Mouse (Mus musculus) neural tube, embryonic 15.5 days (tissue): ENCODE data around the gene Shisa7. TPM values are rescaled to one million over a fixed set of nuclear protein-coding genes. Genes with fewer than 3 reads are reported as not detected.

Experiments used
- ATAC-seq: fragments of 200-750 bp; cut with Nextera tagmentation; 2 replicates; pipeline ENCODE4 v1.8.0; 2017; ENCODE audit warnings: mild to moderate bottlenecking, moderate TSS enrichment, moderate library complexity; ENCODE audit not compliant: low FRiP score
- H3K27ac ChIP-seq: fragments of 300-500 bp; sonication (generic); replicated peaks from 2 replicates; pipeline ENCODE4 v1.5.1; 2015; ENCODE audit warnings: mild to moderate bottlenecking, inconsistent platforms
- H3K27me3 ChIP-seq: fragments of 300-500 bp; sonication (generic); replicated peaks from 2 replicates; pipeline ENCODE4 v1.6.1; 2015; ENCODE audit warnings: inconsistent platforms
- H3K36me3 ChIP-seq: fragments of 300-500 bp; sonication (generic); 2 replicates; pipeline ENCODE4 v1.6.1; 2015; ENCODE audit warnings: inconsistent platforms
- H3K4me1 ChIP-seq: fragments of 300-500 bp; sonication (generic); 2 replicates; pipeline ENCODE4 v1.6.1; 2015; ENCODE audit warnings: inconsistent platforms
- H3K4me2 ChIP-seq: fragments of 300-500 bp; sonication (generic); 2 replicates; pipeline ENCODE4 v1.6.1; 2015; ENCODE audit warnings: inconsistent platforms, mild to moderate bottlenecking, moderate library complexity
- H3K4me3 ChIP-seq: fragments of 300-500 bp; sonication (generic); replicated peaks from 2 replicates; pipeline ENCODE4 v1.5.1; 2015; ENCODE audit warnings: mild to moderate bottlenecking, inconsistent platforms
- H3K9ac ChIP-seq: fragments of 300-500 bp; sonication (generic); replicated peaks from 2 replicates; pipeline ENCODE4 v1.6.1; 2015; ENCODE audit warnings: mild to moderate bottlenecking, inconsistent platforms
- H3K9me3 ChIP-seq: fragments of 300-500 bp; sonication (generic); replicated peaks from 2 replicates; pipeline ENCODE4 v1.6.1; 2016; ENCODE audit warnings: inconsistent platforms
- WGBS: fragments of 180-500 bp; shearing (Covaris S2); methylation state at CpG from one replicate; pipeline ENCODE4 v1.1.7; 2015; ENCODE audit warnings: mixed read lengths; 5-methylcytosine and 5-hydroxymethylcytosine counted together
- polyA plus RNA-seq: library from polyadenylated mRNA; unstranded; fragments of >200 nt; fragmentation: Nextera tagmentation; extraction: Ambion mirVana; gene quantifications from 2 replicates; pipeline ENCODE4 v1.2.1, GENCODE M21; 2015

Gene Shisa7
- polyA plus RNA-seq, 1 experiment from 2014 or later, result 11.3 TPM

DNA sequence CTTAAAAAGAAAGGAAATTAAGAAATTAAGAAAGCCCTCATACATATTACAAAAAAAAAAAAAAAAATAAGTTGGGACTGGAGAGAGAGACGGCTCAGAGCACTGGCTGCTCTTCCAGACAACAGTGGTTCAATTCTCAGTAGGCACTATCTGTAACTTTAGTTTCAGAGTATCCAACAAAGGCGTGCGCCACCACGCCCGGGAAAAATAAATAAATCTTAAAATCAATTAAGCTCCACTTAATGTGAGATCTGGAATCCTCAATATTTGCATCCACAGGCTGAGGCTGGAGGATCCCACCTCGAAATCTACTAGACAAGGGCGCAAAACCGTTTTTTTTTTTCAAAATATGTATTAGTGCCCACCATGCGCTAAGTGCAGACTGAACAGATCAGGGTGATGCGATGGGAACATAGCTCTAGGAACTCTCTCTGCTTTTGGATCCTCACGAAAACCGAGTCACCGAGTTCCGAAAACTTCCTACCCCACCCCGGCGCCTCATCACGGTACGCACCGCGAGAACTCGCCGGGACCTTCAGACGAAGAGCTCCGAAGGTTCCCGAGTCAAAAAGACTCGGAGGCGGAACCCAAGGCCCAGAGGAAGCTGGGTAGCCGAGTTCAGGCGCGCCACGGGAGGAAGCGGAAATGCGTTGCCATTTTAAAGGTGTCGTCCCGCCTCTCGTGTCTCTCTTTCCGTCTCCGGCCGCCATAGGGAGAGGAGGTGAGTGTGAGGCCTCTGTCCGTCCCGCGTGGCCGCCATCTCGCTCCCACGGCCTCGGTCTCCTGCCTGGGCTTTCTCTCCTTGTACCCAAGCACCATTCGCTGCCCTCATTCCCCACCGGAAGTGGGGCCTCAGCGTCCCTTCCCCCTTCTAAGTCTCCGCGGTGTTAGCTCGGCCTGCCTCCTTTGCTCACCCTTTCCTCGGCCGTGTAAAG, 52.0 kb downstream of the Shisa7 start, which contains the start of gene Rpl28:
Gene Rpl28 (plus strand): TSS at position 597 of the 935 bp plus-strand sequence.
- 1% methylated on average over 54 of the region's 54 CpGs for WGBS
- H3K4me1 ChIP-seq, result peaks cover 30% of the 10 kb centered on the region
- H3K27ac ChIP-seq, result peak within 1 kb of the TSS; percentile 90
- no peaks in the 10 kb centered on the region for H3K9me3 ChIP-seq
- peak within 1 kb of the TSS; percentile 95 for H3K9ac ChIP-seq
- H3K27me3 ChIP-seq, result peaks cover 6% of the 10 kb centered on the region; the same call in 1 of the 2 replicates
- H3K4me3 ChIP-seq, result peak within 1 kb of the TSS; percentile 88
- peak; percentile 93 for ATAC-seq
- H3K4me2 ChIP-seq, result peak within 1 kb of the TSS; percentile 71
- peaks cover 34% of the 10 kb centered on the region for H3K36me3 ChIP-seq

DNA sequence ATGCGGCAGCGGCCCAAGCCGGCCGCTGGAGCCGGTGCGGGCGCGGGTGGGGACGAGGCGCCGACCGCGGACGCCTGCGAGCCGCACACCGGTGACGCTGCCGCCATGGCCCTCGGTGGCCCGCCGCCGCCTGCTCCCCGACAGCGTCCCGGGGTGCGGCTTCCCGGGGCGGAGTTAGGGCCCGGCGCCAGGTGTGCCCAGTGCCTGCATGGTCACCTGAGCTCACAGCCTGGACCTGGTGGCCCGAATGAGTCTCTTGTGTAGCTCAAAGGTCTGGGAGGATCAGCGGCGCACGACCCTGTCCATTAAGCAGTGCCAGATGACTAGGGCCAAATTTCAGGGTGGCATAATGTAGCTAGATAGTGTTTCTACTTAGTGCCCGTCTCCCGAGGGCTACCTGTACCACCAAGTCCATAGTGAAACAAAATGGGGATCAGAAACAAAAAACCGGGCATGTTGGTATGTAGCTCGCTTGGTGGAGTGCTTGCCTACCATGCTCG, 55.0 kb downstream of the Shisa7 start, which contains the start of gene Tmem238:
Gene Tmem238 (minus strand): TSS at position 221 of the 500 bp plus-strand sequence.
- Histone ChIP-seq H3K4me1 (peaks cover 27% of the 10 kb centered on the region), H3K4me3 (peak within 1 kb of the TSS; percentile 51), H3K27ac (peak within 1 kb of the TSS; percentile 74), H3K4me2 (peak within 1 kb of the TSS; percentile 88), H3K36me3 (peaks cover 4% of the 10 kb centered on the region), H3K9me3 (no peaks in the 10 kb centered on the region), H3K9ac (peak within 1 kb of the TSS; percentile 68), H3K27me3 (peaks cover 15% of the 10 kb centered on the region; the same call in 1 of the 2 replicates)
- WGBS, result 9% methylated on average over 40 of the region's 40 CpGs
- ATAC-seq, result no peak

DNA sequence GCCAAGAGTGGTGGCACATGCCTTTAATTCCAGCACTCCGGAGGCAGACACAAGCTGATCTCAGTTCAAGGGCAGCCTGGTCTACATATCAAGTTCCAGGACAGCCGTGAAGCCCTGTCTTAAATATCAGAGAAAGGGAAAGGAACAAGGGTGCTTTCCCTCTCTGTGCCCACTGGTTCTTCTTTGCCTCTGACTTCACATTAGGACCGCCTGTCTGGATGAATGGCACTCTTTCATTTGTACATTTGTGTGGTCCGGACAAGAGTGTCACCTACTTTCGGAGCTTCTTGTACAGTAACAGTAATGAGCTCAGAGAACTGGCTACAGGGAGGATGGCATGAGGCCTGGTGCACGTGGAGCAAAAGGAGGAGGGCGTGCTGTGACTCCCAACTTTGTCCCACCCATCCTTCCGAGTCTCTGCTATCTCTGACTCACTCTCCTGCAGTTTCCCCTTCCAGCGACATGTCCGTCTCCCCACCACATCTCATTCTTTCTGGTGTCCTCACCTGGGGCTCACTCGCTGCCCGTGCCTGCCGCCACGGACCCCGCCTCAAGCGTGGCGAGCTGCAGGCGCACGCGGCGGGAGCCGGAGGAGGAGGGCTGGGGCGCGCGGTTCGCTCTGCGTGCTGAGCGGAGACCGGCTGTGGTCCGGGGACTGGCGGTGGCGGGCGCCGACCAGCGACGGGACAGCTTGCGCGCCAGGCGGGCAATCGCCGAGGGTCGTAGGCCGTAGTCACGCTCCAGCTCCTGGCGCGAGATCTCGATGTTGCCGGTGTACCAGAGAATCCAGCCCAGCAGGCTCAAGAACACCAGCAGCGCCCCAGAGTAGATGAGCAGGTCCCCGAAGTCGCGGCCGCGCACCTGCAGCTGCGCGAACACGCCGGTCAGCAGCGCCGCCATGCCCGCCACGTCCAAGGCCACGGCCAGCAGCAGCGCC, 55.7 kb downstream of the Shisa7 start:
- peak overlapping the region; percentile 68 for H3K9ac ChIP-seq
- no peaks in the 10 kb centered on the region for H3K36me3 ChIP-seq
- H3K4me2 ChIP-seq, result peak overlapping the region; percentile 88
- H3K4me1 ChIP-seq, result peaks cover 20% of the 10 kb centered on the region
- WGBS, result 2% methylated on average over 64 of the region's 64 CpGs
- peak overlapping the region; percentile 74 for H3K27ac ChIP-seq
- ATAC-seq, result peak; percentile 33
- peak overlapping the region; percentile 51 for H3K4me3 ChIP-seq
- no peaks in the 10 kb centered on the region for H3K9me3 ChIP-seq
- peaks cover 15% of the 10 kb centered on the region; the same call in 1 of the 2 replicates for H3K27me3 ChIP-seq

DNA sequence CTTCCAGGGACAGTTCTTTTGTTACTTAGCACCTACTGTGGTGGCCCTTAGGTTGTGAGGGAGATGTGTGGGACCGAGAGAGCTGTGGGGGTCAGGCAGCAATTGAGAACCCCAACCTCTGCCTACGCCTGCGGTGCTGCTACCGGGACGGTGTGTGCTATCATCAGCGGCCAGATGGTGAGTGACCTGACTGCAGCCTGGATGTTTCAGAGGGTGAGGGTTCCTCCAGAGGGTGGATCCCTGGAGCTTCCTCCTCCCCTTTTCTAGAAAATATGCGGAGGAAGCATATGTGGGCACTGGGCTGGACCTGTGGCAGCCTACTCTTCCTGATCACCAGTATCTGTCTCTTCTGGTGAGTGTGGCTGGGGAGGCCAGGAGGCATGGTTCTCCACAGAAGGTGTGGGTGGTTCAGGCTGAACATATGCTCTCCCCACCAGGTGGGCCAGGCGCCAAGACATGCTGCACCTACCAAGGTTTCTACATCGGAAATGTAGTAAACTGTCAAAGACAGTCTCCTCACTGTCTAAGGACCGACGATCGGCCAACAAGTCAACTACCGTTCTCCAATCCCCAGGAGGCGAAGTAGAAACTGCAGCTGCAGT, 60.7 kb downstream of the Shisa7 start:
- whole genome bisulfite sequencing, result 88% methylated on average over 14 of the region's 14 CpGs
- Histone ChIP-seq H3K4me2 (no peak overlapping the region), H3K4me1 (peaks cover 6% of the 10 kb centered on the region), H3K27ac (no peak overlapping the region), H3K9ac (no peak overlapping the region), H3K36me3 (no peaks in the 10 kb centered on the region), H3K9me3 (no peaks in the 10 kb centered on the region), H3K27me3 (peaks cover 34% of the 10 kb centered on the region), H3K4me3 (no peak overlapping the region)
- ATAC-seq, result no peak

DNA sequence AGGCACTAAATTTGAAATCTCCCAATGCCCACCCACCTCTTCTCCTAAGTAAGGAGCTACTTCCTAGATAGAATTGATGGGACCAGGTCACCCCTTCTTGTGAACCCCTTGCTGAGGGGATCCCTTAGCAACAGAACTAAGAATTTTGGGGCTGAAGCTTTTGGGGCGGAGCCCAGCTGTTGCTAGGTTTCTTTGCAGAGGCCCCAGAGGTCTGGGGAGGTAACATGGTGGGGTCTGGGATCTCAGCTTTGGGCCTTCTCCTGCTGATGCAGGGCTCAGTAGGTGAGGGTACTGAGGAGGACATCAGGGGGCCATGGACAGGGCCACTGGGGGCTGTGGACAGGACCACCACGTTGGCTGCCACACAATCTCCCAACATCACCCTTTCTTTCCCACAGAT, 61.7 kb downstream of the Shisa7 start, which contains the start of the genes Il11 and Tmem190:
Gene Il11 (minus strand): TSS at position 101 of the 400 bp plus-strand sequence.
Gene Tmem190 (plus strand): TSS at position 179 of the 400 bp plus-strand sequence.
- no peak for ATAC-seq
- no peak within 1 kb of the TSS for H3K27ac ChIP-seq
- no peaks in the 10 kb centered on the region for H3K4me1 ChIP-seq
- H3K4me2 ChIP-seq, result no peak within 1 kb of the TSS
- no peak within 1 kb of the TSS for H3K9ac ChIP-seq
- WGBS, result 70% methylated on average over 2 of the region's 2 CpGs
- peaks cover 44% of the 10 kb centered on the region for H3K27me3 ChIP-seq
- no peak within 1 kb of the TSS for H3K4me3 ChIP-seq
- no peaks in the 10 kb centered on the region for H3K36me3 ChIP-seq
- H3K9me3 ChIP-seq, result no peaks in the 10 kb centered on the region

DNA sequence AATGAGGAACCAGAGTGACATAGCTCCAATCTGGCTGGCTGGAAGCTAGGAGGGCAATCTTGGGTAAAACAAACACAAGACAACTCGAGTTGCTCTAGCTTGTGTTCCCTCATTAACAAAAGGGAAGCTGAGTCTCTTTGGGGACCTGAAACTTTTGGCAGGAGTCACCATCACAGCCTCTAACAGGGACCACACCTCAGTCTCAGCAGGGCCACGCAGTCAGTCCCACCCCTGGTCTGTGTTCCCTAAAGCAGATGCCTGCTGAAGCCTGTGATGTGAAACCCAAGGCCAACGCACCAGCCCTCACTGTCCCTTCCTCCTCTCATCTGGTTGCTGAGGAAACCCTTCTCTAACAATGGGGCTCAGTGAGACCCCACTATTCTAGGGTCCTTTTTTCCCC, 62.4 kb downstream of the Shisa7 start:
- peaks cover 45% of the 10 kb centered on the region for H3K27me3 ChIP-seq

DNA sequence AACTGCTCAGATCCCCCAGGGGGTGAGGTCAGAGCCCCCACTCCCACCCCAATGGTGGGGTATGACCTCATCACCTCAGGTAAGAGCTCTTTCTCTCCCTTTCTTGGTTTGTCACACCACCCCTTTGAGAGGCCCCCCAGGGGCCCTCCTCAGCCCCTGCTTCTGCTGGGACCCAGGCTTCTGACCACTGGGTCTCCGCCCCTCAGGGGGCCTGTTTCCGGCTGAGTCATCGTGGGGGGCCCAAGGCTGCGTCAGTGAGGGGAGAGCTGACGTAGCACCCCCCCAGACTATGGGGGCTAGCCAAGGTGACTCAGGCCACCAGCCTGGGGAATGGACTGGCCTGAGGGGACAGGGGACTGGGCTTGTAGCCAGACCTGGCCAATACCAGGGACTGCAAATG, 64.6 kb downstream of the Shisa7 start:
- H3K4me2 ChIP-seq, result no peak overlapping the region
- H3K9ac ChIP-seq, result no peak overlapping the region
- H3K27me3 ChIP-seq, result peaks cover 64% of the 10 kb centered on the region
- no peak overlapping the region for H3K4me3 ChIP-seq
- ATAC-seq, result no peak
- H3K36me3 ChIP-seq, result no peaks in the 10 kb centered on the region
- no peaks in the 10 kb centered on the region for H3K9me3 ChIP-seq
- 44% methylated on average over 5 of the region's 5 CpGs for WGBS
- peaks cover 10% of the 10 kb centered on the region for H3K4me1 ChIP-seq
- H3K27ac ChIP-seq, result no peak overlapping the region

More for the DNA sequence above, 62.4 kb downstream of the Shisa7 start:
- 53% methylated on average over 3 of the region's 3 CpGs for WGBS
- Histone ChIP-seq H3K36me3 (no peaks in the 10 kb centered on the region), H3K4me1 (peaks cover 5% of the 10 kb centered on the region), H3K4me2 (no peak overlapping the region), H3K9me3 (no peaks in the 10 kb centered on the region), H3K9ac (no peak overlapping the region), H3K4me3 (no peak overlapping the region), H3K27ac (no peak overlapping the region)
- ATAC-seq, result no peak

DNA sequence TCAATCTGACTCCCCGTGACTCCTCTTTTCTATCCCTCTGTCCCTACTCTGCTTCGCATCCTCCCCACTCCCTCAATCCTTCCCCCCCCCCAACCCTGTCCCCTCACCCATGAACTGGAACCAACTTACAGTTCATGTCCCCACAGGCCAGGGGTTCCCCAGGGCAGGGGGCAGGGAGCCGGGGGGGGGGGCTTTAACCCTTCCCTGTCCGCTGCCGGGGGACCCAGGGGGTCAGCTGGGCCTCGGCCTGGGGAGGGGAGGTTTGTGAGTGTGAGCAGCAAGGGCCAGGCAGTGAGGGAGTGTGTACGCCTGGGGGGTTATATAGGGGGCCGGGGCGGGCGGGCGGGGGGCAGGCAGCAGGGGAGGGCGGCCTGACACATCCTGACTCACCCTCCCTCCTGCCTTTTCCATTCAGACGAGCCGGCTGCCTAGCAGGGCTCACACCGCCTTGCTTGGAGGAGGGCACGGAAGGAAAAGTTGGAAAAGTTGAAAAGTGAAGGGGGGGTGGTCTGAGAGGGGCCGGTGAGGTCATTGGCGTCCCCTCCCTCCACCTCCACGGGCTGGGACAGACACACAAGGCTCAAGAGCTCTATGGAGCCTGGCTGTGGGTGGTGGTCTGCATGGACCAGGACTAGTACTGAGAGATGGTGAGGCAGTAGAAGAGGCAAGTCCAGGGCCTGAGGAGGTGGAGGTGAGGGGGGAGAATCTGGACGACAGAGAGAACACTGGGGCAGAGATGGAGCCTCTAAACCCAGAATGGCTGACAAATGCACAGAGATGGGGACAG, 66.5 kb downstream of the Shisa7 start:
- Histone ChIP-seq H3K4me2 (no peak overlapping the region), H3K9me3 (no peaks in the 10 kb centered on the region), H3K9ac (no peak overlapping the region), H3K27me3 (peaks cover 72% of the 10 kb centered on the region), H3K4me3 (no peak overlapping the region), H3K27ac (no peak overlapping the region), H3K36me3 (no peaks in the 10 kb centered on the region), H3K4me1 (peaks cover 10% of the 10 kb centered on the region)
- WGBS, result 4% methylated on average over 14 of the region's 20 CpGs
- no peak for ATAC-seq

DNA sequence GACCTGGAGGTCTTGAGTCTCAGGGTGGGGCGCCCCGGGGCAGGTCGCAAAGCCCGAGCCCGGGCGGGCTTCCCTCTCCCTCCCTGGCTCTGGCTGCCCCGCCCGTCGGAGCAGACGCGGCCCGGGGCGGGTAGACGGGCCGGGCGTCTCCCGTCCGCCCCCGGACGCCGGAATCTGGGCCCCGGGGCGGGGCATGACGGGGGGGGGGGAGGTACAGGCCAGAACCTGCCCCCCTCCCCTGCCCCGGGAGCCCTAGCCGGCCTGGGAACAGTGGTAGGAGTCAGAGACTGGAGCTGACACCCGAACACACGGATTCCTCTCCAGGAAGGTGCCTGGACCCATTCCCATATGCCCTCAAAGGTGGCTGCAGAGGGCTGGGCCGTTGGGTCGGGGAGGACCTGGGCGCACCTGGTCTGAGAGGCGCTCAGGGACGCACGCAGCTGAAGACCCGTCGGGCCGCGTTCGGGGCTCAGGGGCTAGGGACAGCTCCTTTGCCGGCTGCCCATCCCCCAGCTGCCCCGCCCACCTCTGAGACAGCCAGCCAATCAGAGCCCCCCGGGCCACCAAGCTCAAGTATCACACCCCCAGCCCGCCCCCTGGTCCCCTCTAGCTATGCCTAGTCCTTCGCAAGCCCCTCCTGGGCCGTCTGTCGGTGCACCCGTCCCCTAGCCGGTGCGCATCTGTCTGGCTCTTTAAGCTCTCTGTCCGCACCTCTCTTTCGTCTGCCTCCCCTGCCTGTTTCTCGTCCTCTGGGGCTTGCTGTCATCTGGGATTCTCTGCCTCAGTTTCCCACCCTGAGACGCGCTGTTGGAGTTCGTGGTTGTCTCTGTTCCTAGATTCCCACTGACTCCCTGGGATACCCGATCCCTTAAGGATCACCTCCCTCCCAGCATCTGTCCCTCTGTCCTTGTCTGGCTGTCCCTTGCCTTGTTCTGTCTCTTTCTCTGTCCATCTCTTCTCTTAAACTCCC, 67.3 kb downstream of the Shisa7 start:
- H3K9ac ChIP-seq, result peak overlapping the region; percentile 33
- H3K27ac ChIP-seq, result no peak overlapping the region
- H3K4me3 ChIP-seq, result peak overlapping the region; percentile 37
- no peaks in the 10 kb centered on the region for H3K36me3 ChIP-seq
- H3K27me3 ChIP-seq, result peaks cover 72% of the 10 kb centered on the region
- H3K9me3 ChIP-seq, result no peaks in the 10 kb centered on the region
- peak; percentile 79 for ATAC-seq
- peaks cover 10% of the 10 kb centered on the region for H3K4me1 ChIP-seq
- peak overlapping the region; percentile 54 for H3K4me2 ChIP-seq
- 2% methylated on average over 52 of the region's 56 CpGs for WGBS
